Mouse (Mus musculus) limb, embryonic 10.5 days (tissue): ENCODE data around the gene Eme2. TPM values are rescaled to one million over a fixed set of nuclear protein-coding genes. Genes with fewer than 3 reads are reported as not detected.

Experiments
- DNase-seq: peaks from one replicate; pipeline ENCODE4 v3.0.0-alpha.2; 2017; ENCODE audit warnings: low spot score
- H3K27ac ChIP-seq: fragments of 300-500 bp; sonication (generic); 2 replicates; pipeline ENCODE4 v1.5.1; 2016; ENCODE audit warnings: mild to moderate bottlenecking
- H3K27me3 ChIP-seq: fragments of 300-500 bp; sonication (generic); 2 replicates; pipeline ENCODE4 v1.6.1; 2016; ENCODE audit warnings: low read depth, mild to moderate bottlenecking; ENCODE audit not compliant: poor library complexity, severe bottlenecking
- H3K36me3 ChIP-seq: fragments of 300-500 bp; sonication (generic); 2 replicates; pipeline ENCODE4 v1.6.1; 2016; ENCODE audit warnings: mild to moderate bottlenecking, moderate library complexity
- H3K4me1 ChIP-seq: fragments of 300-500 bp; sonication (generic); 2 replicates; pipeline ENCODE4 v1.6.1; 2016
- H3K4me3 ChIP-seq: fragments of 300-500 bp; sonication (generic); 2 replicates; pipeline ENCODE4 v1.5.1; 2016; ENCODE audit warnings: mild to moderate bottlenecking, moderate library complexity
- H3K9me3 ChIP-seq: fragments of 300-500 bp; sonication (generic); replicated peaks from 2 replicates; pipeline ENCODE4 v1.6.1; 2016; ENCODE audit warnings: mild to moderate bottlenecking
- WGBS: fragments of 180-500 bp; shearing (Covaris S2); methylation state at CpG from one replicate; pipeline ENCODE4 v1.1.7; 2016; 5-methylcytosine and 5-hydroxymethylcytosine counted together
- polyA plus RNA-seq: library from polyadenylated mRNA; unstranded; fragments of >200 nt; fragmentation: Nextera tagmentation; extraction: Ambion mirVana; gene quantifications from 2 replicates; pipeline ENCODE4 v1.2.1, GENCODE M21; 2016

The Eme2 gene
- polyA plus RNA-seq, 1 experiment from 2014 or later = 30.6 TPM

GRCm38 (mm10) chr17:24907591-24907990 is 12.7 kb upstream of the Eme2 start:
- Histone ChIP-seq H3K27ac (no peak overlapping the region), H3K36me3 (peaks cover 100% of the 10 kb centered on the region), H3K4me1 (no peaks in the 10 kb centered on the region), H3K4me3 (no peak overlapping the region), H3K9me3 (no peaks in the 10 kb centered on the region), H3K27me3 (no peaks in the 10 kb centered on the region)
- DNase-seq = no peak
- WGBS = 100% methylated on average over 2 of the region's 2 CpGs

GRCm38 (mm10) chr17:24903767-24904166 is 8.9 kb upstream of the Eme2 start:
- 93% methylated on average over 9 of the region's 9 CpGs for WGBS
- H3K27me3 ChIP-seq = no peaks in the 10 kb centered on the region
- H3K36me3 ChIP-seq = peaks cover 100% of the 10 kb centered on the region
- H3K27ac ChIP-seq = no peak overlapping the region
- DNase-seq = no peak
- H3K4me3 ChIP-seq = no peak overlapping the region
- no peaks in the 10 kb centered on the region for H3K9me3 ChIP-seq
- no peaks in the 10 kb centered on the region for H3K4me1 ChIP-seq

DNA sequence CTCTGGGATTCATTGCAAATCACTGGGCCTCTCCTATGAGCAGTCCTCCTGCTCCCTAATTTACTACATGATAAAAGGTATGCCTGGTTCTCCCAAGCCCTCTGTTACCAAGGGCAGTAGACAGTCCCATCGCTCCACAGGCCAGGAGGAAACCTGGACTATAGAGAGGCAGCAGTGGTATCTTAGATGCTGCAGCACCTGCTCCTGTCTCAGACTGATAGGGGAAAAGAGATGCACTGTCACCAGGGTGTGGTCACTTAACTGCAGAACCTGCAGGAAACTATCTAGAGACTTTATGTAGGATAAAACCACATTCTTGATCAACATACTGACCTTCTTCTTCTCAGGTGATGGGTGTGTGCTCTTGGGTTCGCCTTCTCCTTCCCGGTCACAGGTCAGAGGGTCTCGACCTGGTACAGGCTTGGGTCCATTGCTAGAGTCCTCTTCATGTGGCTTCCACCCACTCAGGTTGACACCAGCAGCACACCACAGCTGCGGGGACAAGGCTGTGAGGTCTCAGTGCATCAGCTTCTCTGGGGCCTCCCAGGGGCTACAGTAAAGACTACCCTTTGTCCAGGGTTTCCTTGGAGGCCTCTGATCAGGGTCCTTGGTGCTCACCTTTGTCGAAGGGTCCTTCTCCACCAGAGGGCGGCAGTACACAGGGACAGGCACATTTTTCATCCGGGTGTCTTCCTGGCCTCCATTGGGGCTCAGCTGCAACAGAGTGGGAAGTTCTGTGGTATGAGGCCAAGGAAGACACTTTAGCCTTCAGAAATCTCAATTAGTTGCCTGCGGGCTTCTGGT is 8.0 kb upstream of the Eme2 start:
- Histone ChIP-seq H3K4me3 (no peak overlapping the region), H3K36me3 (peaks cover 100% of the 10 kb centered on the region), H3K27ac (no peak overlapping the region), H3K27me3 (no peaks in the 10 kb centered on the region), H3K9me3 (no peaks in the 10 kb centered on the region), H3K4me1 (no peaks in the 10 kb centered on the region)
- no peak for DNase-seq
- 68% methylated on average over 9 of the region's 9 CpGs for WGBS

GRCm38 (mm10) chr17:24902124-24902523 is 7.2 kb upstream of the Eme2 start:
- DNase-seq = no peak
- WGBS = 90% methylated on average over 5 of the region's 5 CpGs
- no peak overlapping the region for H3K27ac ChIP-seq
- H3K9me3 ChIP-seq = no peaks in the 10 kb centered on the region
- peaks cover 100% of the 10 kb centered on the region for H3K36me3 ChIP-seq
- no peak overlapping the region for H3K4me3 ChIP-seq
- H3K27me3 ChIP-seq = no peaks in the 10 kb centered on the region
- H3K4me1 ChIP-seq = peaks cover 7% of the 10 kb centered on the region

DNA sequence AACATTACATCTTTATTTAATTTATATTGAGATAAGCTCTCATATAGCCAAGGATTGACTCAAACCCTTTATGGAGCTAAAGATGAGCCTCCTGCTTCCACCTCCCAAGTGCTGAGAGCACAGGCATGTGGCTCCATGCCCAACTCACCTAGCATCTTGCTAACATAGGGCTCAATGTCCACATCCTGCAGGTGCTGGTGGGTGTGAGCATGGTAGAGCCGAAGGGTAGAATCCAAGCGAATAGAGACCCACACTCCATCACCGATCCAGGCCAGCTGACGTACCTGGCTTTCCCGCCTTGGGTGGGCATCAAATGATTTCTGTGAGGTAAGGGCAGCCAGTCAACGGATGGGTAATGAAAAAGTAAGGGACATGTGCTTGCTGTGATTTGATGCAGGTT is 5.1 kb upstream of the Eme2 start:
- H3K36me3 ChIP-seq = peaks cover 83% of the 10 kb centered on the region
- no peaks in the 10 kb centered on the region for H3K27me3 ChIP-seq
- H3K4me3 ChIP-seq = no peak overlapping the region
- no peaks in the 10 kb centered on the region for H3K9me3 ChIP-seq
- no peak for DNase-seq
- WGBS = 94% methylated on average over 6 of the region's 6 CpGs
- H3K4me1 ChIP-seq = peaks cover 27% of the 10 kb centered on the region
- H3K27ac ChIP-seq = no peak overlapping the region

- H3K9me3 ChIP-seq = no peaks in the 10 kb centered on the region
- no peak for DNase-seq
- WGBS = 89% methylated on average over 5 of the region's 5 CpGs
- H3K4me1 ChIP-seq = peaks cover 31% of the 10 kb centered on the region
- H3K36me3 ChIP-seq = peaks cover 75% of the 10 kb centered on the region
- no peak overlapping the region for H3K27ac ChIP-seq
- H3K27me3 ChIP-seq = no peaks in the 10 kb centered on the region
- 0 out of 2 replicates have a peak overlapping the region, but pooled peaks have one; percentile 0 for H3K4me3 ChIP-seq
Observed at GRCm38 (mm10) chr17:24899153-24899552, 4.3 kb upstream of the Eme2 start.

- H3K9me3 ChIP-seq = no peaks in the 10 kb centered on the region
- WGBS = 84% methylated on average over 4 of the region's 4 CpGs
- H3K27me3 ChIP-seq = no peaks in the 10 kb centered on the region
- H3K4me3 ChIP-seq = 0 out of 2 replicates have a peak overlapping the region, but pooled peaks have one; percentile 86
- no peak for DNase-seq
- H3K27ac ChIP-seq = no peak overlapping the region
- H3K4me1 ChIP-seq = peaks cover 38% of the 10 kb centered on the region
- peaks cover 74% of the 10 kb centered on the region for H3K36me3 ChIP-seq
Observed at GRCm38 (mm10) chr17:24898041-24898854, 3.4 kb upstream of the Eme2 start.

GRCm38 (mm10) chr17:24897600-24897999 is 2.7 kb upstream of the Eme2 start:
- peaks cover 38% of the 10 kb centered on the region for H3K4me1 ChIP-seq
- no peaks in the 10 kb centered on the region for H3K27me3 ChIP-seq
- peak overlapping the region; percentile 86 for H3K4me3 ChIP-seq
- 87% methylated on average over 4 of the region's 4 CpGs for WGBS
- no peak overlapping the region for H3K27ac ChIP-seq
- peaks cover 74% of the 10 kb centered on the region for H3K36me3 ChIP-seq
- H3K9me3 ChIP-seq = no peaks in the 10 kb centered on the region
- no peak for DNase-seq

GRCm38 (mm10) chr17:24896993-24897269 is 2.0 kb upstream of the Eme2 start:
- peak overlapping the region; percentile 87 for H3K27ac ChIP-seq
- peaks cover 38% of the 10 kb centered on the region for H3K4me1 ChIP-seq
- H3K9me3 ChIP-seq = no peaks in the 10 kb centered on the region
- no peaks in the 10 kb centered on the region for H3K27me3 ChIP-seq
- no peak for DNase-seq
- peak overlapping the region; percentile 86 for H3K4me3 ChIP-seq
- WGBS = 50% methylated on average over 11 of the region's 11 CpGs
- H3K36me3 ChIP-seq = peaks cover 74% of the 10 kb centered on the region

- Histone ChIP-seq H3K27me3 (no peaks in the 10 kb centered on the region), H3K36me3 (peaks cover 74% of the 10 kb centered on the region), H3K4me3 (peak within 1 kb of the TSS; percentile 86), H3K4me1 (peaks cover 38% of the 10 kb centered on the region), H3K27ac (peak within 1 kb of the TSS; percentile 87), H3K9me3 (no peaks in the 10 kb centered on the region)
- DNase-seq = peak; percentile 84
- WGBS = 2% methylated on average over 50 of the region's 50 CpGs
Observed at GRCm38 (mm10) chr17:24896241-24896992, 1.5 kb upstream of the Eme2 start, which contains the start of gene Nme3. Gene Nme3, plus strand, starts transcription at chr17:24896500.

DNA sequence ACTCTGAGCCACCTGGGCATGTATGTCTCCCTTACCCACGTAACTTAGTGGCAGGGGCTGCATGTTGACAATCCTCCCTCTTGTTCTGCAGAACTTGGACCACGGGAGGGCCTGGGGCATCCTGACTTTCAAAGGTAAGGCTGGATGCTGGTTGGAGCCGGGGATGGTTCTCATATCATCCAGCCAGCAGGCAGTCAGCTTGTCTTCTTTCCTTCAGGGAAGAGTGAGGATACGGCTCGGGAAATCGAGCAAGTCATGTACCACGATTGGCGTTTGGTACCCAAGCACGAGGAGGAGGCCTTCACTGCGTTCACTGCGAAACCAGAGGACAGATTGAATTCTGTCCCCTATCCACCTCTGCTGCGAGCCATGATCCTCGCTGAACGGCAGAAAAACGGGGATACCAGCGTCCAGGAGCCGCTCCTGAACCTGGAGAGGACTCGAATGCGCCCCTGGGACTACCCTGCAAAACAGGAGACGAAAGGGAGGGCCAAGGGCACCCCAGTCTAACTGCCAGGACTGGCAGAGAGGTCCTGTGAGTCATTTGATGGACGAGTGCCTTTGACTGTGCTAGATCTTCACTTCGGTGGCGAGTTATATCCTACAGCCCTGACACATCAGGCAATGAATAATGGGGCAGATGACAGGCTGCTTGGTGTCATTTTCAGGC is 819 bp upstream of the Eme2 start:
- H3K9me3 ChIP-seq = no peaks in the 10 kb centered on the region
- peak overlapping the region; percentile 86 for H3K4me3 ChIP-seq
- H3K4me1 ChIP-seq = peaks cover 38% of the 10 kb centered on the region
- H3K27ac ChIP-seq = peak overlapping the region; percentile 87
- WGBS = 17% methylated on average over 23 of the region's 23 CpGs
- H3K36me3 ChIP-seq = peaks cover 74% of the 10 kb centered on the region
- DNase-seq = no peak
- no peaks in the 10 kb centered on the region for H3K27me3 ChIP-seq
